Mouse (Mus musculus) limb, embryonic 10.5 days (tissue): ENCODE measurements at regions not wholly inside any gene's neighbourhood (a gene's known extent, or its start where the extent isn't known, plus 50 kb on each side); places are given as distances from the start of the nearest gene placed in this dataset.

Experiments
- DNase-seq: peaks from one replicate; pipeline ENCODE4 v3.0.0-alpha.2; 2017; ENCODE audit warnings: low spot score
- H3K27ac ChIP-seq: fragments of 300-500 bp; sonication (generic); 2 replicates; pipeline ENCODE4 v1.5.1; 2016; ENCODE audit warnings: mild to moderate bottlenecking
- H3K27me3 ChIP-seq: fragments of 300-500 bp; sonication (generic); 2 replicates; pipeline ENCODE4 v1.6.1; 2016; ENCODE audit warnings: low read depth, mild to moderate bottlenecking; ENCODE audit not compliant: poor library complexity, severe bottlenecking
- H3K36me3 ChIP-seq: fragments of 300-500 bp; sonication (generic); 2 replicates; pipeline ENCODE4 v1.6.1; 2016; ENCODE audit warnings: mild to moderate bottlenecking, moderate library complexity
- H3K4me1 ChIP-seq: fragments of 300-500 bp; sonication (generic); 2 replicates; pipeline ENCODE4 v1.6.1; 2016
- H3K4me3 ChIP-seq: fragments of 300-500 bp; sonication (generic); 2 replicates; pipeline ENCODE4 v1.5.1; 2016; ENCODE audit warnings: mild to moderate bottlenecking, moderate library complexity
- H3K9me3 ChIP-seq: fragments of 300-500 bp; sonication (generic); replicated peaks from 2 replicates; pipeline ENCODE4 v1.6.1; 2016; ENCODE audit warnings: mild to moderate bottlenecking
- WGBS: fragments of 180-500 bp; shearing (Covaris S2); methylation state at CpG from one replicate; pipeline ENCODE4 v1.1.7; 2016; 5-methylcytosine and 5-hydroxymethylcytosine counted together

- no peaks in the 10 kb centered on the region for H3K9me3 ChIP-seq
- 91% methylated on average over 6 of the region's 6 CpGs for WGBS
- no peaks in the 10 kb centered on the region for H3K4me1 ChIP-seq
- H3K36me3 ChIP-seq: no peaks in the 10 kb centered on the region
- no peak overlapping the region for H3K27ac ChIP-seq
- DNase-seq: no peak
- H3K4me3 ChIP-seq: no peak overlapping the region
- no peaks in the 10 kb centered on the region for H3K27me3 ChIP-seq
These were observed 166.3 kb upstream of the Eef2kmt start for GRCm38 (mm10) chr16:5422041-5422440.

DNA sequence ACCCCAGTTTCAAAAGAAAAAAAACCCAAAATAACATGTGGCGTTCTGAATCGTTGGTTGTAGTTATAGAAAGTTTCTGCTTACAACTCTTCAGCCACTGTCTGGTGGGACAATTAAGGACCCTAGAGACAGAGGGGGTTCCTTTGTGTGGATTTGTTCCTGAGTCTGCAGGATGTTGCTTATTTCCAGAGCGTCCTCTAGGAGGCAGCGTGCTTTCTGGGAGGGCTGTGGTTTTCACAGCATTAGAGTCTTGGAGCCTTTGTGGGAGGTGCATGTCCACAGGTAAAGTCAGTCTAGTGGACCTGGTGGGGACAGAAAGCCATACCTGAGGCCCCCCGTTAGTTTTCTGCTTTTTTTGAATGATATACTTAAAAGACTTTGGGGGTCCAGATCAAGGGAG, 165.8 kb upstream of the Eef2kmt start:
- DNase-seq: no peak

GRCm38 (mm10) chr16:5419467-5419866, 163.7 kb upstream of the Eef2kmt start:
- H3K9me3 ChIP-seq: no peaks in the 10 kb centered on the region

More for the DNA sequence above, 165.8 kb upstream of the Eef2kmt start:
- no peaks in the 10 kb centered on the region for H3K4me1 ChIP-seq
- no peak overlapping the region for H3K27ac ChIP-seq
- no peaks in the 10 kb centered on the region for H3K9me3 ChIP-seq
- 80% methylated on average over 5 of the region's 5 CpGs for WGBS
- no peaks in the 10 kb centered on the region for H3K36me3 ChIP-seq
- H3K27me3 ChIP-seq: no peaks in the 10 kb centered on the region
- H3K4me3 ChIP-seq: no peak overlapping the region

DNA sequence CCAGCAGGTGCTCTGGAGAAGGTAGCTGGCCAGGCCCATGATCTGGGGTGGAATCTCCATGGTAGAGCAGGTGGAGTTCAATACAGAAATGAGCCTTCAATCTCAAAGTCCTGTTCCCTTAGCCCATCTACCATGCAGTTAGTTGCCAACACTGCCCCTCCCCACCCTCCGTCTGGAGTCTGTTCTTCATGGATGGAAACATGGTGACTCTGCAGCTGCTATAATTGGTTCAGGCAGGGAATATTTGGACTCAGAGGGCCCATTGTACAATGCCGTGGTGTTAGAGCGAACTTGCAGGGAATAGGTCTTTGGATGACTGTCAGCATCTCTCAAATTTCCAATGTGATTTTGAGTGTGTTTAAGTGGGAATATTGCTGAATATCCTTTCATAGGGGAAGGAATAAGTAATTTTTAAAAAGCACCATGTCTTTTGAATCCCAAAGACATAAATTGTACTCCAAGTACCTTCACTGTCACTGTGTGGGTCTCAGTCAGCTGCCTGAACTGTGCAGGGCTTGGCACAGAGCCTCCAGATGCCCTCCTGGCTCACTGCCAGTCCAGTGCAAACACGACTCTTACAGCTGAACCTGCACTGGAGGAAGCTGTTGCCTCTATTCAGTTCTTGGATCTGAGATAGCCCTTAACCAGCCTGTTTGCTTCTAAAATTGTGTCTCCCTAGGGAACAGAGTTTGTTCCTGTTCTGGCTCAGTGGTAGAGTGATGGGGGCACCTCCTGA, 162.8 kb upstream of the Eef2kmt start:
- Histone ChIP-seq H3K4me3 (no peak overlapping the region), H3K9me3 (no peaks in the 10 kb centered on the region), H3K36me3 (no peaks in the 10 kb centered on the region), H3K27me3 (no peaks in the 10 kb centered on the region), H3K4me1 (no peaks in the 10 kb centered on the region), H3K27ac (no peak overlapping the region)
- 88% methylated on average over 4 of the region's 4 CpGs for WGBS
- no peak for DNase-seq

More at GRCm38 (mm10) chr16:5419467-5419866, 163.7 kb upstream of the Eef2kmt start:
- no peaks in the 10 kb centered on the region for H3K36me3 ChIP-seq
- no peaks in the 10 kb centered on the region for H3K4me1 ChIP-seq
- H3K27ac ChIP-seq: no peak overlapping the region
- no peak overlapping the region for H3K4me3 ChIP-seq
- WGBS: 80% methylated on average over 3 of the region's 3 CpGs
- DNase-seq: no peak
- no peaks in the 10 kb centered on the region for H3K27me3 ChIP-seq

DNA sequence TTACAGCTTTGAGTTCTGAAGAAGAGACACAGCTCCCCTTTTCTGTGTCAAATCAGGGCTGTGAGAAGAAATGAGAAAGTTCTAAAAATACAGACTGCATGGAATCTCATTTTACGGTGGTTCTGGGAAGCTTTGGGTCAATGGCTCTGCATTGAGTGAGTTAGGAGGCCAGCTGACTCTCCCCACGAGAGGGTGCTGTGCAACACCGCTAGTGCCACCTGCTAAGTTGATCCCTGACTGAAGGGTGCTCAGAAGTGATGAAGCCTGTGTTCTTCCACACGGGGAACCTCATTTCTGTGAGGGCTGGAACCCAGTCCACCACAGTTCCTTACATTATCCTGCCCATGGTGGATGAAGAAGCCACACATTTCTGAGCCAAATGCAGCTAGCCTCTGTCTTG, 159.5 kb upstream of the Eef2kmt start:
- Histone ChIP-seq H3K9me3 (no peaks in the 10 kb centered on the region), H3K36me3 (no peaks in the 10 kb centered on the region), H3K27ac (no peak overlapping the region), H3K27me3 (no peaks in the 10 kb centered on the region), H3K4me3 (no peak overlapping the region), H3K4me1 (no peaks in the 10 kb centered on the region)
- no peak for DNase-seq
- 78% methylated on average over 4 of the region's 4 CpGs for WGBS

GRCm38 (mm10) chr16:5411819-5412385, 156.1 kb upstream of the Eef2kmt start:
- no peak overlapping the region for H3K27ac ChIP-seq
- no peaks in the 10 kb centered on the region for H3K36me3 ChIP-seq
- no peaks in the 10 kb centered on the region for H3K9me3 ChIP-seq
- H3K27me3 ChIP-seq: no peaks in the 10 kb centered on the region
- 64% methylated on average over 5 of the region's 5 CpGs for WGBS
- H3K4me3 ChIP-seq: no peak overlapping the region
- DNase-seq: no peak
- H3K4me1 ChIP-seq: no peaks in the 10 kb centered on the region

DNA sequence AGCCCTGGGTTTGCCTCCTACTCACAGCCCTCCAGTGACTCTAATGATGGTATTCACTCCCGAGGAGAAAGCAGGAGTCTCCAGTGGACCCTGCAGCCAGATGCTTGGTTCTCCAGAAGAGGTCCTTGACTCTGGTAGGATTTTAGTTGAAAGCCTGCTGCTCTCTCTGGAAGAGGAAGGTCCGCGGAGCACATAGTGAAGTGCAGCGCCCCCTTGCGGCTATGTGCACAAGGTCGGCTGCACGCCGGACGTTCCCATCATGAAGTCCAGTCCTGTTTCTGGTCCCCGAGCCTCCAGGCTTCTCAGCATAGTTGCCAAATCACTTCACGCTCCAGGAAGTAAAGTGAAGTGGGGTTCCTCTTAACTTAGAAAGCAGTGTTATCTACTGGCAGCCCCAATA, 150.9 kb upstream of the Eef2kmt start:
- Histone ChIP-seq H3K27me3 (no peaks in the 10 kb centered on the region), H3K4me1 (no peaks in the 10 kb centered on the region), H3K36me3 (no peaks in the 10 kb centered on the region), H3K9me3 (no peaks in the 10 kb centered on the region), H3K27ac (no peak overlapping the region), H3K4me3 (no peak overlapping the region)
- WGBS: 13% methylated on average over 11 of the region's 11 CpGs
- peak; percentile 86 for DNase-seq

- no peaks in the 10 kb centered on the region for H3K36me3 ChIP-seq
- no peak for DNase-seq
- no peak overlapping the region for H3K27ac ChIP-seq
- no peaks in the 10 kb centered on the region for H3K27me3 ChIP-seq
- H3K4me1 ChIP-seq: peaks cover 4% of the 10 kb centered on the region; the same call in 1 of the 2 replicates
- H3K9me3 ChIP-seq: no peaks in the 10 kb centered on the region
- WGBS: 92% methylated on average over 5 of the region's 5 CpGs
- no peak overlapping the region for H3K4me3 ChIP-seq
These were observed 137.6 kb upstream of the Eef2kmt start for GRCm38 (mm10) chr16:5393336-5393735.

GRCm38 (mm10) chr16:5382930-5383329, 127.1 kb upstream of the Eef2kmt start:
- H3K4me3 ChIP-seq: no peak overlapping the region
- peaks cover 8% of the 10 kb centered on the region; the same call in 1 of the 2 replicates for H3K4me1 ChIP-seq
- H3K27me3 ChIP-seq: no peaks in the 10 kb centered on the region
- WGBS: 47% methylated on average over 4 of the region's 4 CpGs
- DNase-seq: no peak
- no peaks in the 10 kb centered on the region for H3K9me3 ChIP-seq
- H3K27ac ChIP-seq: no peak overlapping the region
- no peaks in the 10 kb centered on the region for H3K36me3 ChIP-seq

GRCm38 (mm10) chr16:5382228-5382884, 126.6 kb upstream of the Eef2kmt start:
- H3K4me3 ChIP-seq: no peak overlapping the region
- peaks cover 8% of the 10 kb centered on the region; the same call in 1 of the 2 replicates for H3K4me1 ChIP-seq
- H3K27me3 ChIP-seq: no peaks in the 10 kb centered on the region
- H3K27ac ChIP-seq: no peak overlapping the region
- WGBS: 36% methylated on average over 6 of the region's 6 CpGs
- H3K36me3 ChIP-seq: no peaks in the 10 kb centered on the region
- no peak for DNase-seq
- no peaks in the 10 kb centered on the region for H3K9me3 ChIP-seq

DNA sequence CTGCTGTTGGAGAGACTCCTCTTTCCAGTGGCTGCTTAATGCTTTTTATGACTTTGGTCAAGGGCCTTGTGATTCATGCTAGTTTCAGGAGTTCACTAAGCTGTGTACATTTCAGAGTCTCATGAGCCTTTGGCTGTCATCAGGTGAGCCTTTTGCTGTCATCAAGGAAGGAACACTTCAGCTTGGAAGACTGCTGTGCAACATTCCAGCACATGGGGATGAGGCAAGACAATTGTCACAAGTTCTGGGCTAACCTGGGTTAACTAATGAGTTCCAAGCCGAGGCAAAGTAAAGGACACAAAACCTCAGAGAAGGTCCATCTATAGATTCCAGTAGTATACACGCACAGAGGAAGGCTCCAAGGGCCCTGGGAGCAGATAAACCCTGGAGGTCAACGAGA, 124.8 kb upstream of the Eef2kmt start:
- Histone ChIP-seq H3K4me3 (no peak overlapping the region), H3K27ac (no peak overlapping the region), H3K9me3 (no peaks in the 10 kb centered on the region), H3K36me3 (no peaks in the 10 kb centered on the region), H3K4me1 (peaks cover 8% of the 10 kb centered on the region; the same call in 1 of the 2 replicates), H3K27me3 (no peaks in the 10 kb centered on the region)
- WGBS: 83% methylated on average over 3 of the region's 3 CpGs
- DNase-seq: no peak

DNA sequence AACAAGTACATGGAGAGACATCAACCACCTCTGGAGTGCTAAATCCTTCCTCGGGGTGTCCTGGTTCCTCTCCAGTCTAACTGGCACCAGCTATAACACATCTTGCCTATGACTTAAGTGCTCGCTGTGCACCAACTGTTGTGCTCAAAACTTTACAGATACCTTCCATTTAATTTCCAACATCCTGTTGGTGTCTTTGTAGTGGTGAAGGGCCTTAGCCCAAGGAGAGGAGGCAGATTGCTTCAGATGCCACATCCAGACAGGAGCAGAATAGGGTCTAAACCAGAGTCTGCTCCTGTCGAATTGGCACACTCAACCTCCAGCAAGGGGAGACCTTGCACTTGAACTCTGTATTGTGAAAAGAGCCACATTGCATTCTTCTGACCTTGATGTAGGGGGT, 121.2 kb upstream of the Eef2kmt start:
- WGBS: 89% methylated on average over 3 of the region's 3 CpGs
- Histone ChIP-seq H3K9me3 (no peaks in the 10 kb centered on the region), H3K4me1 (0 out of 2 replicates have a peak, but pooled peaks cover 3% of the 10 kb centered on the region), H3K27me3 (no peaks in the 10 kb centered on the region), H3K4me3 (no peak overlapping the region), H3K27ac (no peak overlapping the region), H3K36me3 (no peaks in the 10 kb centered on the region)
- no peak for DNase-seq
